Mouse (Mus musculus) right cerebral cortex, postnatal 10 days (tissue): Measurements from ENCODE around the gene Ano5.

Source experiments
- DNase-seq, 2 experiments: peaks; one replicate each; pipeline ENCODE4 v3.0.0; 2021; ENCODE audit warnings: low spot score in 2 of 2

The Ano5 gene

GRCm38 (mm10) chr7:51629206-51629605, 118.4 kb downstream of the Ano5 start:
- no peak for DNase-seq

GRCm38 (mm10) chr7:51631171-51631570, 120.3 kb downstream of the Ano5 start:
- no peak for DNase-seq

GRCm38 (mm10) chr7:51632543-51633229, 121.9 kb downstream of the Ano5 start:
- DNase-seq = no peak

GRCm38 (mm10) chr7:51633230-51633844, 122.5 kb downstream of the Ano5 start:
- DNase-seq = no peak
